8 mouse cellular contexts compared by ENCODE assay signal in the genomic region with DNA sequence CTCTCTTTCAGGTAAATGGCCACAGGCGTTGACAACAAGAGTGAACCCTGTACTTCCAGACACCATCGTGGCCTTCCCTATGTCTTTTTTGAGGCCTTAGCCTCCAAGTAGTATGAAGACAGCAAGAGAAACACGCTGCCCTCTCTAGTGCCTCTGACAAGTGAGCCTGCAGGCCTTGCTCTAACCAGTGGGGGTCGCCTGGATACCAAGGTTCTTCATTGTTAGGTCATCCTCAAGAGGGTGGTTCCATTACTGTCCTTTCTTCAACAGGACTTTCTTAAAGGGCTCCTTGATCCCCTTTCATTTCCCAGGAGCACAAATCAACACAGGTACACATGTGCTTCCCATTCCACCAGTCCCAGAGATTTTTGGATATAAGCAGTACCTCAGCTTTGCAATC.
DNase-seq lines count a peak whose midpoint lies in the region; ATAC-seq and TF ChIP-seq lines count a peak whose summit lies in the region.

No protein-coding gene starts in this region.

- no peaks in the 10 kb centered on the region for H3K9me3 ChIP-seq in heart, embryonic 10.5 days
- no peaks in the 10 kb centered on the region for H3K9me3 ChIP-seq in heart, embryonic 12.5 days (replicated peaks)
- H3K9me3 ChIP-seq in CH12.LX (replicated peaks; ENCODE audit: low read length), result peaks cover 3% of the 10 kb centered on the region
- no peaks in the 10 kb centered on the region for H3K9me3 ChIP-seq in neural tube, embryonic 15.5 days (replicated peaks)

- DNase-seq in heart, embryonic 10.5 days (ENCODE audit: low spot score), result peak; percentile 76
- DNase-seq in CH12.LX (ENCODE audit: extremely low read depth), result peak; percentile 54
- peak; percentile 5 for DNase-seq in cerebellum, adult 8-10 months
- peak; percentile 45 for DNase-seq in gastrocnemius, adult 2 months
- peak; percentile 18 to 48 for DNase-seq in left cerebral cortex, postnatal 25 days (ENCODE audit: low spot score in 2 of 2)
- DNase-seq in spleen, postnatal 14 days (ENCODE audit: low spot score in 2 of 2), result no peak

- H3K4me3 ChIP-seq in heart, embryonic 10.5 days, result no peak overlapping the region
- H3K4me3 ChIP-seq in heart, embryonic 12.5 days, result no peak overlapping the region
- no peak overlapping the region for H3K4me3 ChIP-seq in CH12.LX (replicated peaks in 1 of 3; ENCODE audit: low read depth in 2 of 3, low read length in 2 of 3, poor library complexity in 1 of 3)
- H3K4me3 ChIP-seq in gastrocnemius, adult 2 months, result no peak overlapping the region
- H3K4me3 ChIP-seq in neural tube, embryonic 15.5 days (replicated peaks), result no peak overlapping the region

- in situ Hi-C loops in CH12.LX (cut with MboI; ENCODE audit: low pct_ligation_motif_present, low pct_unique_long_range_greater_than_20kb, low sequenced_read_pairs), result no loop called here

- peak; percentile 38 for TF ChIP-seq RAD21 in CH12.LX (IDR thresholded peaks at IDR 0.05; ENCODE audit: low read depth, low read length)

- TF ChIP-seq POLR2A in CH12.LX (IDR thresholded peaks at IDR 0.05; ENCODE audit: low read depth, low read length), result no peak

- no peak overlapping the region for H3K9ac ChIP-seq in heart, embryonic 12.5 days
- H3K9ac ChIP-seq in CH12.LX (ENCODE audit: insufficient read depth, low read depth), result no peak overlapping the region
- no peak overlapping the region for H3K9ac ChIP-seq in neural tube, embryonic 15.5 days (replicated peaks)

- no peaks in the 10 kb centered on the region for H3K36me3 ChIP-seq in heart, embryonic 10.5 days
- no peaks in the 10 kb centered on the region for H3K36me3 ChIP-seq in heart, embryonic 12.5 days
- H3K36me3 ChIP-seq in CH12.LX (replicated peaks in 1 of 2; ENCODE audit: control insufficient read depth in 1 of 2, insufficient read depth in 1 of 2, low read length in 1 of 2), result no peaks in the 10 kb centered on the region
- H3K36me3 ChIP-seq in neural tube, embryonic 15.5 days, result no peaks in the 10 kb centered on the region

- no peaks in the 10 kb centered on the region for H3K4me1 ChIP-seq in heart, embryonic 10.5 days
- no peaks in the 10 kb centered on the region for H3K4me1 ChIP-seq in heart, embryonic 12.5 days (replicated peaks)
- no peaks in the 10 kb centered on the region for H3K4me1 ChIP-seq in CH12.LX (ENCODE audit: control insufficient read depth in 1 of 2, insufficient read depth in 2 of 2)
- no peaks in the 10 kb centered on the region for H3K4me1 ChIP-seq in neural tube, embryonic 15.5 days

- no peak overlapping the region for H3K27ac ChIP-seq in heart, embryonic 10.5 days
- no peak overlapping the region for H3K27ac ChIP-seq in heart, embryonic 12.5 days (ENCODE audit: poor library complexity, severe bottlenecking)
- no peak overlapping the region for H3K27ac ChIP-seq in CH12.LX (ENCODE audit: insufficient read depth, low read depth)
- no peak overlapping the region for H3K27ac ChIP-seq in gastrocnemius, adult 2 months
- H3K27ac ChIP-seq in neural tube, embryonic 15.5 days (replicated peaks), result no peak overlapping the region

- 43% methylated on average over 4 of the region's 4 CpGs for WGBS in heart, embryonic 10.5 days
- WGBS in heart, embryonic 12.5 days, result 39% methylated on average over 4 of the region's 4 CpGs
- WGBS in neural tube, embryonic 15.5 days, result 42% methylated on average over 4 of the region's 4 CpGs

- TF ChIP-seq CTCF in CH12.LX (conservative IDR thresholded peaks at IDR 0.05 in 1 of 2, IDR thresholded peaks at IDR 0.05 in 1 of 2; ENCODE audit: low read depth in 2 of 2, low read length in 2 of 2), result peak; percentile 18 to 39; a peak in 3 of 4 replicates
- TF ChIP-seq CTCF in gastrocnemius, adult 2 months (IDR thresholded peaks at IDR 0.05), result peak; percentile 59

- dilution Hi-C loops in CH12.LX (cut with MboI; ENCODE audit: extremely low pct_ligation_motif_present, extremely low pct_unique_long_range_greater_than_20kb, low sequenced_read_pairs), result no loop called here

- H3K27me3 ChIP-seq in heart, embryonic 10.5 days (ENCODE audit: insufficient read depth, poor library complexity, severe bottlenecking), result no peaks in the 10 kb centered on the region
- no peaks in the 10 kb centered on the region for H3K27me3 ChIP-seq in heart, embryonic 12.5 days (replicated peaks)
- H3K27me3 ChIP-seq in CH12.LX (replicated peaks), result no peaks in the 10 kb centered on the region
- H3K27me3 ChIP-seq in neural tube, embryonic 15.5 days (replicated peaks), result no peaks in the 10 kb centered on the region

- no peak for TF ChIP-seq EP300 in CH12.LX (IDR thresholded peaks at IDR 0.05; ENCODE audit: low read length)

- H3K79me2 ChIP-seq in CH12.LX (replicated peaks; ENCODE audit: control insufficient read depth, extremely low read depth, insufficient read depth, poor library complexity, severe bottlenecking), result no peaks in the 10 kb centered on the region

- ATAC-seq in heart, embryonic 12.5 days (ENCODE audit: insufficient number of reproducible peaks, low FRiP score), result no peak
- peak; percentile 87 for ATAC-seq in neural tube, embryonic 15.5 days (ENCODE audit: low FRiP score)

- intact Hi-C loops in gastrocnemius, adult 2 months (cut with DNase I), result loop anchor here (10.0 kb wide), 1 partner anchor 690 kb away; a partner anchor contains a TSS
- intact Hi-C loops in left cerebral cortex, postnatal 25 days (cut with DNase I), result loop anchor here (5.0 kb wide), 1 partner anchor 313 kb away; no protein-coding TSS in a partner anchor

- no peak overlapping the region for H3K4me2 ChIP-seq in heart, embryonic 12.5 days
- no peak overlapping the region for H3K4me2 ChIP-seq in CH12.LX (ENCODE audit: insufficient read depth, low read depth, poor library complexity, severe bottlenecking)
- no peak overlapping the region for H3K4me2 ChIP-seq in neural tube, embryonic 15.5 days

TF ChIP-seq in CH12.LX, 34 proteins besides CTCF, POLR2A, EP300 and RAD21:
- TF ChIP-seq SMC3 (IDR thresholded peaks at IDR 0.05; ENCODE audit: low read depth, low read length) (peak; percentile 5; the same call in 1 of the 2 replicates), MAX (IDR thresholded peaks at IDR 0.05; ENCODE audit: low read length) (no peak)
TF ChIP-seq in CH12.LX: peak in this region for 1.

Comparison
In these comparisons a context has a peak if more than half of its experiments do, and no peak if none do; other contexts are left out.
1. DNase-seq: peak in heart, embryonic 10.5 days (single experiment), CH12.LX (single experiment), cerebellum, adult 8-10 months (single experiment), gastrocnemius, adult 2 months (single experiment) and left cerebral cortex, postnatal 25 days (2 of 2); none in spleen, postnatal 14 days (0 of 2).